Mouse (Mus musculus) lung, postnatal 36 days (tissue): Measurements from ENCODE around the gene Apoh.
A peak's percentile ranks its signal among the peaks of the same experiment; 100 is the strongest.

Experiments used
- DNase-seq: peaks from one replicate; pipeline ENCODE4 v3.0.0; 2022; ENCODE audit warnings: mixed read lengths

The Apoh gene

GRCm38 (mm10) chr11:108384920-108385665 is 41.9 kb downstream of the Apoh start:
- no peak for DNase-seq

DNA sequence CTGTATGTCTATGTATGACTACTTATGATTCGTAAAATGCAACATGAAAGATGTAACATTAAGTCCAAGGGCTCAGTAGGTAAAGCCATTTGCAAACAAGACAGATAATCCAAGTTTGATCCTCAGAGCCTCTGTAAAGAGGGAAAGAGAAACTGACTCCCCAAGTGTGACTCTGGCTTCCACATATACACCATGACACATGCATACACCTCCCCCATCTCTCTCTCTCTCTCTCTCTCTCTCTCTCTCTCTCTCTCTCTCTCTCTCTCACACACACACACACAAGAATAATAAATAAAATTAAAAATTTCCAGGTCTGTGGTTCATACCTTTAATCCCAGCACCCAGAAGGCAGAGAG is 42.5 kb downstream of the Apoh start:
- no peak for DNase-seq

DNA sequence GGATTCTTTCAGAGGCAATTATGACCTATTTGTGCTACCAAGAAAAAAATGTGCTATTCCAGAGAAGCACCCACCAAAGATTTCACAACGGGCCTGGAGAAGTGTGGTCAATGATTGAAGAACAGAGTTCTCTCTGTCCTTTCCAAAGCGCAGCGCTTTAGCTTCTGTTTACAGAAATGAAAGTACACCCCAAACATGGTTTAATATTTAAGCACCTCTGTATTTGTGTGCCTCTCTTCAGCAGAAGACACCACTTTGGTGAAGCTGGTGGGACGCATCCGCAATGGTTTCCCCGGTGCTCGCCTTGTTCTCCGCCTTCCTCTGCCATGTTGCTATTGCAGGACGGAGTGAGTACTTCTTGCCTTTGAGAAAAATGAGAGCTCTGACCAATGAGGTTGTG is 51.9 kb downstream of the Apoh start:
- DNase-seq, result no peak

DNA sequence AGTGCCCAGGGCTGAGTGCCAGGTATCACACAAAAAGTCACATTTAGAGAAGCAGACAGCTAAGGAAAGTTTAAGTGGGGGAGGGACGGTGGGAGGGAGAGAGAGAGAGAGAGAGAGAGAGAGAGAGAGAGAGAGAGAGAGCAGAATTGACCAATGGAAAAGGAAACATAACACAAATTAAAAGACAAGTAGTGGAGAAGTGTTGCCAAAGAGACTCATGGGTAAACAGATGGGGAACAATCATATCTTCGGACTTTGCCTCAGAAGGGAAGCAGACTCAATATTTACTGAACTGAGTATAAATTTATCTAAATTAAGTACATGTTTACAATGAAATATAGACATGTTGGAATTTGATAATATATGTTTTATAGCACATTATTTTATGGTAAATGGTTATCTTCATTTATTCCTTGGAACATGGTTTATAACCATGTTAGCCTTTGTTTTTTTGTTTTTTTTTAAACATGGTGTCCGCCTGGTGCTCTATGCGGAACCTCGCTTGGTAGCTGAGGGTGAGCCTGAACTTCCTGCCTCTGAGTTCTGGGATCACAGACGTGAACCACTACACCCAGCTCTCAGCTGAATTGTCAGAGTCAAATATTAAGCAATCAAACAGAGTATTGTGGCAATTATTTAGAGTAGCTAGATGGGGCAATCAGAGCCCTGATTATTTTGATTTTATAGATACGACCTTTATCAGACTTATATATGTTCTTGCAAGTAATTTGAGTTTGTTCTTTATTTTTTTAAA is 53.1 kb downstream of the Apoh start:
- DNase-seq, result no peak

GRCm38 (mm10) chr11:108409876-108410644 is 66.9 kb downstream of the Apoh start:
- DNase-seq, result no peak

DNA sequence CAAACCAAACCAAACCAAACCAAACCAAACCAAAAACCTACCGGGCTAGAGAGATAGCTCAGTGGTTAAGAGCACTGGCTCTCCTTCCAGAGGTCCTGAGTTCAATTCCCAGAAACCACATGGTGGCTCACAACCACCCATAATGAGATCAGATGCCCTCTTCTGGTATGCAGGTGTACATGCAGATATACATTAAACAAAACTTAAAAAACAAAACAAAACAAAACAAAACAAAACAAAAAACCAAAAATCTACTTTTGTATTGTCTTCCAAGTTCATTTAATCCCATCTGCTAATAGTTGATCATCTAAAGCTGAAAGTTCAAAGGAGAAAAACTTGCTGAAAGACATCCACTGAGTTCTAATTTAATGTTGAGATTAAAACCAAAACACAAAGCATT is 73.2 kb downstream of the Apoh start:
- no peak for DNase-seq

DNA sequence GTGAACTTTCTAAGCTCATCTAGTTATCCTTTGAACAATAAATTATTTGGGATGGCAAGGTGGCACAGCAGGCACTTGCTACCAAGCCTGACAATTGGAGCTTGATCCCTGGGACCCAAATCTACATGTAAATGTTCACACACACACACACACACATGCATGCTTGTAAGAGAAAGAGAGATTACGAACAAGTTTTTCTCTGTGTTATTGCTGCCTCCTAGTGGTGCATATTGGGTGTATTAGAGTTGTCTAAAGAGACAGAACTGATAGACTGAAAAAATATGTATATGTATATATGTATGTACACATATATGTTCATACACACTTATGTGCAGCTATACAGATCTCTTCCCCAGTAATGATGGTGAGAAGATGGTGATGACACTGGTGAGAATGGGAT is 75.4 kb downstream of the Apoh start:
- DNase-seq, result peak; percentile 59

- DNase-seq, result no peak
These were observed 76.1 kb downstream of the Apoh start for GRCm38 (mm10) chr11:108419242-108419641.

GRCm38 (mm10) chr11:108420751-108421150 is 77.6 kb downstream of the Apoh start:
- no peak for DNase-seq

- no peak for DNase-seq
These were observed 80.1 kb downstream of the Apoh start for GRCm38 (mm10) chr11:108423221-108423620.

DNA sequence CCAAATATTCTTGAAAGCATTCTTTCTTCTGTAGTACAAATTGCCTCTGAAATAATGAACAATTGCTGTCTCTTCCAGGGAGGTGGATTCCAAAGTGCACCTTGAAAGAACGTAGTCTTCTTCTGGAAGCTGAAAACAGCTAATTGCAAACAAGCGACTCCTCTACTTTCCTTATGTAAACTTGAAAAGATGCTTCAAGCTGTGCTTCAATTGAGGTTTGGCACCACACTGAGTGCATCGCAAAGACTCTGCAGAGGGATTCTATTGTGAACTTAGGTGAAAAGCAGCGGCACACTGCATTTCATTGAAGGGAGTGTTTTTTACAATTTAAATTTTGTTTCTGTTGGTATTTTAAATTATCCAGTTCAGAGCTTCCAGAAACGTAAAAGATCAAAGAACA is 81.0 kb downstream of the Apoh start:
- DNase-seq, result no peak

DNA sequence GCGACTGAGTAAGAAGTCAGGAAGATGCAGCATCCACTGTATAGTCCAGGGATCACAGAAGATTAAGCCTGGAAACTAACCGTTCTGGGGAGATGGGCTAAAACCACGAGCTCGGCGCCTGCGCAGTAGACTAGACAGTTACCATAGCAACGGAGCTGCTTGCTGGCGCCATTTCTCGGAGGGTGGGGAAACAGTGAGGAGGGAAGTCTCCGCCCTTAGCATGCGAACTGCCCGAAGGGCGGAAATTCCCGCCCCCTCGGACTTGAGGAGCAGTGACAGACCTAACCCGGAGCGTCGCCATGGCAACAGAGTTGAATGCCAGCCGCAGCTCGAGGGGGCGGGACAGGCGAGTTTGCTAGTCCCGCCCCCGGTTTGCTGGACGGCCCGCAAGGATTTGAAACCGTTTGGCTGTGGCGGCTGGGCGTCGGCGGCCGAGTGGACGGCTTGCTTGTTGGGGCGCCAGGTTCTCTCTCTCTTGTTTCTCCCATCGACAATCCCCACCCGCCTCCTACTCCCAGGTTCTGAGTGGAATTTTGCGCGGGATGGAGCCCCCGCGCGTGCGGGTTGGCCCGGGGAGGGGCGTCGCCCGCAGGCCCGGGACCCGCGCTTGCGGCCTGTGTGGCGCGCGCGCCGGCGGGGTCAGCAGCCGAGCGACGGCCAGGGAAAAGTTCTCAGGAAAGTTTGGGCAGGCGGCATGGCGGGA is 81.9 kb downstream of the Apoh start, which contains the start of gene Cep112:
Gene Cep112 (plus strand): TSS at position 304 of the 703 bp plus-strand sequence.
- peak; percentile 99 for DNase-seq

DNA sequence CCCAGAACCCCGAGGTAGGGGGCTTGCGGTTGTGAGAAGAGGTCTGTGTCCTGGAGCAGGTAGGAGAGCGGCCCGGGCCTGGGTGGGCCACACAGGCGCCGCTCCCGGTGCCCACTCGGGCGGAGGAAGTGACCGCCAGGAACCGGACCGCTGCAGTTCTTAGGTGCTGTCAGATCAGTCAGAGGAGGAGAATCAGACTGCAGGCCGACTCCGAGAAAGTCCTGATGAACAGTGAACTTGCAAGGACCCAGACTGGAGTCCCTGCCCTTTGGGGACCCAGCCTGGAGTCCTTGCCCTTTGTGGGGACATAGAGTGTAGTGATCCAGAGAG is 82.4 kb downstream of the Apoh start:
- DNase-seq, result peak; percentile 6

GRCm38 (mm10) chr11:108426086-108426485 is 82.9 kb downstream of the Apoh start:
- DNase-seq, result no peak

DNA sequence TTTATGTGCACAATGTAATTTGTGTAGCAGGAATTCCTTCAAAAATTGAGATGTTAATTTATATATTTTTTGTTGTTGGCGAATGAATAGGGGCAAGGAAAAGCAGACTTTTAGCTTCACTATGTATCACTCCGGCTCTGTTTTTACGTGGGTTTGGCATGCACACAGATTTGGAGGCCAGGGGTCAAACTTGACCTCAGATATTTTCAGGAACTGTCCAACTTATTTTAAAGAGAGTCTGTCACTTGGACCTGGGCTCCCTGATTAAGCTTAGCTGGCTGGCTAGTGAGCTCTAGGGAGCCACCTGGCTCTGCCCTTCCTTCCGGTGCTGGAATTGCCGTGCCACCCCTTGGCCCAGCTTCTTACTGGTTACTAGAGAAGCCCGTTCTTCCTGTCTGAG is 84.0 kb downstream of the Apoh start:
- no peak for DNase-seq

DNA sequence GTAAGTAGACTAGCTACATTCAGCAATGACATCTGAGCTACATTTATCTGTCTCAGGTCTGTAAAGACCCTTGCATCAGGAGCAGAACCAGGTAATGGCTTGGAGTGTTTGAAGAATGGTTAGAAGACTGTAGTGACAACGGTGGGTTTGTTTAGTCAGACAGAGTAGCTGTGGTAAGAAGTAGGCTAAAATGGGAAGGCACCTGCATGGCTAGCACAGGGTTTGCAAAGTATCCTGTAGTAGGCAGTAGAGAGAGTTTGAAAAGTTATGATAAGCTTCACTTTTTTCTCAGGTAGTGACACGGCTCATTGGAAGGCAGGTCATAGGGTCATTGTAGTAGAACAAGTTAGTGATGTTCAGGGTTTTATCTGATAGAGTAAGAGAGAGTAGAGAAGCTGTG is 85.9 kb downstream of the Apoh start:
- DNase-seq, result no peak

- no peak for DNase-seq
These were observed 100.9 kb downstream of the Apoh start for GRCm38 (mm10) chr11:108443893-108444563.

- peak; percentile 56 for DNase-seq
These were observed 104.0 kb downstream of the Apoh start for GRCm38 (mm10) chr11:108447148-108447547.

DNA sequence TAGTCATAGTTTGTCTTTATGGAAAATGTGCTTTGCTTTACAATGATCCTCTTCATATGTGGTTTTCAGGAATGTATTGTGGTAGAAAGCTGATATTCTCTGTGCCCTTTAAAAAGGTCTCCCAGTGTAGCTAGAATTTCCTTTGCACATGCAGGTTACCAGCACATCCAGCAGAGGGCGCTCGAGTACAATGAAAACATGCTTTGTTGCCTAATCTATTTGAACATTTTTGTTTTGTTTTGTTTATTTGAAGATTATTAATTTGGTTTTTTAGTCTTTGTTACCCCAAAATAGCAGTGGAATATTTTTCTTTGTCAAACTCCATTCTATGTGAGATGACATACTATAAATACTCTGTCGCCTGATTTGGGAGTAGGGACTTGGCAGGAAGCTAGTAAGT is 106.7 kb downstream of the Apoh start:
- peak; percentile 76 for DNase-seq

DNA sequence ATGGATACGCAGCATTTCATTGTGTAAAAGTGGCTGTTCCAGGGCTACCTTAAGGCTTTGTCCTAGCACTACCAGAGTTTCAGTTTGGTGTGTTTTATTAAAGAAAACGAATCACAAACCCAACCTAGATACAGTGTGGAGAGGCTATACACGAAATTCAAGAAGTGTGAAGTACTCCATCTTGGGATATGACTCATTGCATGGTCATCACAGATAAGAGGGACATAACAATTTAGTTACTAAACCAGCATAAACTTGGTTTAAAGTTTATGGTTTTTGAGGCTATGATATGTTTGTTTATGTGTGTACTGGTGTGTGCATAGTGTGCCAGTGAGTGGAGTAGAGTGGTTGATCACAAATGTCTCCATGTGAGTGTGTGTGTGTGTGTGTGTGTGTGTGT is 116.4 kb downstream of the Apoh start:
- no peak for DNase-seq
